Mouse (Mus musculus): ENCODE measurements at regions not wholly inside any gene's neighbourhood (a gene's known extent, or its start where the extent isn't known, plus 50 kb on each side); places are given as distances from the start of the nearest gene placed in this dataset.
A peak's percentile ranks its signal among the peaks of the same experiment; 100 is the strongest.

- H3K27ac ChIP-seq (replicated peaks; ENCODE audit: low read depth, low read length): no peak overlapping the region
- ATAC-seq (ENCODE audit: low FRiP score, low read depth) (no peak), DNase-seq (ENCODE audit: low spot score) (no peak)
- no peak overlapping the region for H3K4me3 ChIP-seq (replicated peaks; ENCODE audit: low read length)
- no peak for TF ChIP-seq POLR2A (IDR thresholded peaks at IDR 0.05; ENCODE audit: borderline replicate concordance, extremely low read depth, insufficient read depth, insufficient read length)
- no peak overlapping the region for H3K9ac ChIP-seq (ENCODE audit: low read depth, low read length, severe bottlenecking)
- H3K4me1 ChIP-seq (ENCODE audit: control insufficient read depth, insufficient read depth, low read length): peaks cover 15% of the 10 kb centered on the region
- H3K27me3 ChIP-seq (ENCODE audit: control insufficient read depth, insufficient read depth, low read length): 0 out of 2 replicates have a peak, but pooled peaks cover 2% of the 10 kb centered on the region
- WGBS: 21% methylated on average over 14 of the region's 14 CpGs
- H3K9me3 ChIP-seq (ENCODE audit: control insufficient read depth, low read length): no peaks in the 10 kb centered on the region
- H3K36me3 ChIP-seq (ENCODE audit: control insufficient read depth, insufficient read depth, low read length): no peaks in the 10 kb centered on the region
- H3K4me2 ChIP-seq (replicated peaks; ENCODE audit: low read depth, low read length, severe bottlenecking): no peak overlapping the region; the same call in 1 of the 2 replicates
Measured at GRCm38 (mm10) chr16:93437608-93438425, 166.0 kb downstream of the Setd4 start.

- Histone ChIP-seq H3K4me1 (ENCODE audit: control insufficient read depth, insufficient read depth, low read length) (peaks cover 7% of the 10 kb centered on the region; the same call in 1 of the 2 replicates), H3K4me3 (replicated peaks; ENCODE audit: low read length) (no peak overlapping the region), H3K4me2 (replicated peaks; ENCODE audit: low read depth, low read length, severe bottlenecking) (no peak overlapping the region), H3K9me3 (ENCODE audit: control insufficient read depth, low read length) (no peaks in the 10 kb centered on the region), H3K27ac (replicated peaks; ENCODE audit: low read depth, low read length) (no peak overlapping the region), H3K27me3 (ENCODE audit: control insufficient read depth, insufficient read depth, low read length) (0 out of 2 replicates have a peak, but pooled peaks cover 2% of the 10 kb centered on the region), H3K9ac (ENCODE audit: low read depth, low read length, severe bottlenecking) (no peak overlapping the region), H3K36me3 (ENCODE audit: control insufficient read depth, insufficient read depth, low read length) (no peaks in the 10 kb centered on the region)
- TF ChIP-seq POLR2A (IDR thresholded peaks at IDR 0.05; ENCODE audit: borderline replicate concordance, extremely low read depth, insufficient read depth, insufficient read length): no peak
- ATAC-seq (ENCODE audit: low FRiP score, low read depth) (no peak), DNase-seq (ENCODE audit: low spot score) (no peak)
- 42% methylated on average over 3 of the region's 3 CpGs for WGBS
Measured at GRCm38 (mm10) chr16:93436732-93437131, 167.1 kb downstream of the Setd4 start.

- Histone ChIP-seq H3K36me3 (ENCODE audit: control insufficient read depth, insufficient read depth, low read length) (no peaks in the 10 kb centered on the region), H3K9ac (ENCODE audit: low read depth, low read length, severe bottlenecking) (no peak overlapping the region), H3K4me1 (ENCODE audit: control insufficient read depth, insufficient read depth, low read length) (no peaks in the 10 kb centered on the region), H3K4me3 (replicated peaks; ENCODE audit: low read length) (no peak overlapping the region), H3K9me3 (ENCODE audit: control insufficient read depth, low read length) (no peaks in the 10 kb centered on the region), H3K27ac (replicated peaks; ENCODE audit: low read depth, low read length) (no peak overlapping the region), H3K27me3 (ENCODE audit: control insufficient read depth, insufficient read depth, low read length) (0 out of 2 replicates have a peak, but pooled peaks cover under 1% of the 10 kb centered on the region), H3K4me2 (replicated peaks; ENCODE audit: low read depth, low read length, severe bottlenecking) (no peak overlapping the region)
- no peak for ATAC-seq (ENCODE audit: low FRiP score, low read depth)
- no peak for TF ChIP-seq POLR2A (IDR thresholded peaks at IDR 0.05; ENCODE audit: borderline replicate concordance, extremely low read depth, insufficient read depth, insufficient read length)
- WGBS: 84% methylated on average over 5 of the region's 5 CpGs
- no peak for DNase-seq (ENCODE audit: low spot score)
Measured at GRCm38 (mm10) chr16:93431316-93431715, 172.5 kb downstream of the Setd4 start.

DNA sequence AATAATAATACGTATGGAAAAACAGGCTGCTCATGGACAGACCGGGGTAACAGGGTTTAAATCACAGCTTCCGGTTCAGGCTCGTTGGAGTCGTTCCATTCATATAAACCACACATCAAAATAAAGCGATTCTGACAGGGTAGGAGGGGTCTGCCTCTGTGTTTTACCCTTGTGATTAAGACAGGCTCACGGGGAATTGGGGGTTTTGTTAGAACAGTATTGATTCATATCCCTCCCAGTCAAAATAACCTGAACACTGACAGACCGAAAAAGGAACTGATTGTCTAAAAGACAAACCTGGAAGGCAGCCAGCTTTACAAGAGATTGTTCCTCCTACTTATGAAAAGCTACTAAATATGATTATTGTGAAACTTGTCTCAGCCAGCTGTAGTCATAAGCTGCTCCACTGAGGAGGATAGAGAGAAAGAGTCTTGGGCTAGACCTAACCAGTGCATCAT, 174.5 kb downstream of the Setd4 start:
- H3K9me3 ChIP-seq (ENCODE audit: control insufficient read depth, low read length): no peaks in the 10 kb centered on the region
- WGBS: 63% methylated on average over 8 of the region's 8 CpGs

GRCm38 (mm10) chr16:93427264-93427663, 176.6 kb downstream of the Setd4 start:
- 87% methylated on average over 4 of the region's 4 CpGs for WGBS
- no peak overlapping the region for H3K4me2 ChIP-seq (replicated peaks; ENCODE audit: low read depth, low read length, severe bottlenecking)
- no peak overlapping the region for H3K4me3 ChIP-seq (replicated peaks; ENCODE audit: low read length)
- peaks cover 10% of the 10 kb centered on the region; the same call in 1 of the 2 replicates for H3K4me1 ChIP-seq (ENCODE audit: control insufficient read depth, insufficient read depth, low read length)
- DNase-seq (ENCODE audit: low spot score) (no peak), ATAC-seq (ENCODE audit: low FRiP score, low read depth) (no peak)
- no peak overlapping the region for H3K27ac ChIP-seq (replicated peaks; ENCODE audit: low read depth, low read length)
- no peaks in the 10 kb centered on the region for H3K27me3 ChIP-seq (ENCODE audit: control insufficient read depth, insufficient read depth, low read length)
- H3K9ac ChIP-seq (ENCODE audit: low read depth, low read length, severe bottlenecking): no peak overlapping the region
- no peak for TF ChIP-seq POLR2A (IDR thresholded peaks at IDR 0.05; ENCODE audit: borderline replicate concordance, extremely low read depth, insufficient read depth, insufficient read length)
- H3K36me3 ChIP-seq (ENCODE audit: control insufficient read depth, insufficient read depth, low read length): no peaks in the 10 kb centered on the region
- no peaks in the 10 kb centered on the region for H3K9me3 ChIP-seq (ENCODE audit: control insufficient read depth, low read length)

More for the DNA sequence above, 174.5 kb downstream of the Setd4 start:
- ATAC-seq (ENCODE audit: low FRiP score, low read depth): no peak
- H3K4me1 ChIP-seq (ENCODE audit: control insufficient read depth, insufficient read depth, low read length): no peaks in the 10 kb centered on the region
- H3K9ac ChIP-seq (ENCODE audit: low read depth, low read length, severe bottlenecking): no peak overlapping the region
- no peak overlapping the region for H3K4me2 ChIP-seq (replicated peaks; ENCODE audit: low read depth, low read length, severe bottlenecking)
- no peaks in the 10 kb centered on the region for H3K36me3 ChIP-seq (ENCODE audit: control insufficient read depth, insufficient read depth, low read length)
- peak; percentile 15 for DNase-seq (ENCODE audit: low spot score)
- H3K4me3 ChIP-seq (replicated peaks; ENCODE audit: low read length): no peak overlapping the region
- TF ChIP-seq POLR2A (IDR thresholded peaks at IDR 0.05; ENCODE audit: borderline replicate concordance, extremely low read depth, insufficient read depth, insufficient read length): no peak
- no peaks in the 10 kb centered on the region for H3K27me3 ChIP-seq (ENCODE audit: control insufficient read depth, insufficient read depth, low read length)
- H3K27ac ChIP-seq (replicated peaks; ENCODE audit: low read depth, low read length): no peak overlapping the region
